Mouse (Mus musculus) CH12.LX (cell line): ENCODE data around the gene Cdc14a. TPM values are rescaled to one million over a fixed set of nuclear protein-coding genes. Genes with fewer than 3 reads are reported as not detected.

Experiments
- DNase-seq: peaks from one replicate; pipeline ENCODE4 v3.0.0-alpha.2; 2013; ENCODE audit errors: extremely low read depth
- H3K27ac ChIP-seq: 2 replicates; pipeline ENCODE4 v1.5.1; 2012; ENCODE audit warnings: low read depth, mild to moderate bottlenecking, control low read depth, moderate library complexity; ENCODE audit not compliant: insufficient read depth
- H3K27me3 ChIP-seq: replicated peaks from 2 replicates; pipeline ENCODE3; 2012; ENCODE audit warnings: inconsistent platforms
- H3K36me3 ChIP-seq, 2 experiments: replicated peaks in 1 of 2; 2 replicates each; pipeline versions ENCODE3 to v1.6.1; 2012; ENCODE audit warnings: inconsistent platforms in 1 of 2, low read length in 1 of 2, mild to moderate bottlenecking in 1 of 2, mixed read lengths in 1 of 2, moderate library complexity in 1 of 2; ENCODE audit not compliant: control insufficient read depth in 1 of 2, insufficient read depth in 1 of 2
- H3K4me1 ChIP-seq, 2 experiments: 2 replicates each; pipeline ENCODE4 v1.6.1; 2012; ENCODE audit warnings: inconsistent platforms in 1 of 2, moderate library complexity in 1 of 2; ENCODE audit not compliant: insufficient read depth in 2 of 2, control insufficient read depth in 1 of 2
- H3K4me2 ChIP-seq: 2 replicates; pipeline ENCODE4 v1.6.1; 2012; ENCODE audit warnings: low read depth, mild to moderate bottlenecking, control low read depth; ENCODE audit not compliant: poor library complexity, insufficient read depth, severe bottlenecking
- H3K4me3 ChIP-seq, 3 experiments: fragments of 150-350 bp in 1 of 3; sonication (generic) in 1 of 3; replicated peaks in 1 of 3; 2 replicates each; pipeline versions ENCODE3 to v1.5.1; 2011 to 2012; ENCODE audit warnings: low read depth in 2 of 3, low read length in 2 of 3, mild to moderate bottlenecking in 2 of 3, moderate library complexity in 2 of 3, control low read depth in 1 of 3, improper control_type of control experiment in 1 of 3, inconsistent platforms in 1 of 3, mixed read lengths in 1 of 3; ENCODE audit not compliant: poor library complexity in 1 of 3
- H3K79me2 ChIP-seq: replicated peaks from 2 replicates; pipeline ENCODE4 v1.6.1; 2012; ENCODE audit warnings: mild to moderate bottlenecking, moderate library complexity; ENCODE audit not compliant: control insufficient read depth, poor library complexity, insufficient read depth, severe bottlenecking; ENCODE audit errors: extremely low read depth
- H3K9ac ChIP-seq: 2 replicates; pipeline ENCODE4 v1.6.1; 2012; ENCODE audit warnings: low read depth, mild to moderate bottlenecking, control low read depth, moderate library complexity; ENCODE audit not compliant: insufficient read depth
- H3K9me3 ChIP-seq: replicated peaks from 2 replicates; pipeline ENCODE3; 2012; ENCODE audit warnings: low read length, inconsistent platforms, mixed read lengths
- BHLHE40 ChIP-seq: IDR thresholded peaks from 2 replicates; pipeline ENCODE4 v1.6.1; 2011; ENCODE audit warnings: mild to moderate bottlenecking, low read depth, low read length, improper control_type of control experiment
- CHD1 ChIP-seq: IDR thresholded peaks from 2 replicates; pipeline ENCODE4 v1.6.1; 2012; ENCODE audit warnings: low read depth, low read length, improper control_type of control experiment, inconsistent platforms
- HCFC1 ChIP-seq: IDR thresholded peaks from 2 replicates; pipeline ENCODE4 v1.6.1; 2012; ENCODE audit warnings: low read depth, mild to moderate bottlenecking, inconsistent platforms, low read length, improper control_type of control experiment
- IRF4 ChIP-seq: IDR thresholded peaks from 2 replicates; pipeline ENCODE4 v1.6.1; 2014; ENCODE audit warnings: low read depth, mild to moderate bottlenecking, inconsistent platforms, low read length, improper control_type of control experiment
- JUN ChIP-seq: IDR thresholded peaks from 2 replicates; pipeline ENCODE4 v1.6.1; 2011; ENCODE audit warnings: low read depth, mild to moderate bottlenecking, low read length, improper control_type of control experiment, moderate library complexity; ENCODE audit not compliant: insufficient read depth
- MAFK ChIP-seq: IDR thresholded peaks from 2 replicates; pipeline ENCODE4 v1.6.1; 2011; ENCODE audit warnings: low read length, improper control_type of control experiment; ENCODE audit not compliant: insufficient replicate concordance
- MAX ChIP-seq: IDR thresholded peaks from 2 replicates; pipeline ENCODE4 v1.6.1; 2011; ENCODE audit warnings: low read length, improper control_type of control experiment
- MEF2A ChIP-seq: IDR thresholded peaks from 2 replicates; pipeline ENCODE4 v1.6.1; 2014; ENCODE audit warnings: low read depth, mild to moderate bottlenecking, inconsistent platforms, low read length, improper control_type of control experiment, borderline replicate concordance
- MXI1 ChIP-seq: IDR thresholded peaks from 2 replicates; pipeline ENCODE4 v1.6.1; 2011; ENCODE audit warnings: mild to moderate bottlenecking, low read depth, low read length, improper control_type of control experiment
- MYC ChIP-seq: IDR thresholded peaks from 2 replicates; pipeline ENCODE4 v1.6.1; 2011; ENCODE audit warnings: low read depth, mild to moderate bottlenecking, improper control_type of control experiment, low read length
- PAX5 ChIP-seq: IDR thresholded peaks from 2 replicates; pipeline ENCODE4 v1.6.1; 2012; ENCODE audit warnings: low read length, inconsistent platforms, mixed read lengths
- POLR2AphosphoS2 ChIP-seq: IDR thresholded peaks from 2 replicates; pipeline ENCODE4 v1.6.1; 2011; ENCODE audit warnings: low read depth, low read length, improper control_type of control experiment
- USF2 ChIP-seq: conservative IDR thresholded peaks from 2 replicates; pipeline ENCODE4 v1.6.1; 2011; ENCODE audit warnings: low read depth, low read length, improper control_type of control experiment
- ZMIZ1 ChIP-seq: IDR thresholded peaks from 2 replicates; pipeline ENCODE4 v1.6.1; 2012; ENCODE audit warnings: low read depth, mild to moderate bottlenecking, inconsistent platforms, low read length, improper control_type of control experiment
- ZNF384 ChIP-seq: IDR thresholded peaks from 2 replicates; pipeline ENCODE4 v1.6.1; 2012; ENCODE audit warnings: low read depth, low read length, improper control_type of control experiment, inconsistent platforms
- dilution Hi-C: fragments of 300-500 bp; cut with MboI; formaldehyde crosslinking; loops from 2 replicates; pipeline ENCODE4 v1.14.3; 2020; ENCODE audit warnings: low sequenced_read_pairs; ENCODE audit not compliant: extremely low pct_unique_long_range_greater_than_20kb, extremely low pct_ligation_motif_present
- in situ Hi-C: fragments of 300-500 bp; cut with MboI; formaldehyde crosslinking; loops from 3 replicates; pipeline ENCODE4 v1.14.3; 2019; ENCODE audit warnings: low sequenced_read_pairs, low pct_ligation_motif_present, low pct_unique_long_range_greater_than_20kb, mixed read lengths
- polyA plus RNA-seq: library from polyadenylated mRNA; unstranded; fragments of >175 nt; gene quantifications from 2 replicates; pipeline ENCODE4 v1.2.1, GENCODE M21; 2012; ENCODE audit warnings: low read depth; ENCODE audit not compliant: insufficient read length
- total RNA-seq, 2 experiments: library from RNA; depleted of rRNA; stranded (reverse); fragments of 300-350 nt in 1 of 2; fragments of >200 nt in 1 of 2; gene quantifications; 2 replicates each; pipeline ENCODE4 v1.2.3; 2012 to 2014

The Cdc14a gene
- total and polyA plus RNA-seq, 3 experiments = 9.4 to 12.1 (median 9.8) TPM

- dilution Hi-C loops (no loop called here), in situ Hi-C loops (no loop called here)
- TF ChIP-seq CHD1 = no peak
- no peak for TF ChIP-seq POLR2AphosphoS2
- TF ChIP-seq BHLHE40 = no peak
- TF ChIP-seq JUN = no peak
- no peak for TF ChIP-seq MAFK
- no peak for TF ChIP-seq ZMIZ1
- no peak for TF ChIP-seq MYC
- no peak for TF ChIP-seq MAX
- TF ChIP-seq PAX5 = no peak
- TF ChIP-seq MXI1 = no peak
- no peak for TF ChIP-seq HCFC1
- TF ChIP-seq IRF4 = no peak
- no peak overlapping the region for H3K27ac ChIP-seq
- H3K4me1 ChIP-seq = peaks cover 14 to 29% of the 10 kb centered on the region in 2 experiments
- DNase-seq = no peak
- H3K4me2 ChIP-seq = no peak overlapping the region
- H3K9me3 ChIP-seq = no peaks in the 10 kb centered on the region
- H3K27me3 ChIP-seq = no peaks in the 10 kb centered on the region
- no peak overlapping the region for H3K9ac ChIP-seq
- no peaks in the 10 kb centered on the region; the same call in 1 of the 2 replicates for H3K79me2 ChIP-seq
- H3K4me3 ChIP-seq = no peak overlapping the region
- no peaks in the 10 kb centered on the region for H3K36me3 ChIP-seq
Measured at GRCm38 (mm10) chr3:116444327-116444726, 20.5 kb upstream of the Cdc14a start.

DNA sequence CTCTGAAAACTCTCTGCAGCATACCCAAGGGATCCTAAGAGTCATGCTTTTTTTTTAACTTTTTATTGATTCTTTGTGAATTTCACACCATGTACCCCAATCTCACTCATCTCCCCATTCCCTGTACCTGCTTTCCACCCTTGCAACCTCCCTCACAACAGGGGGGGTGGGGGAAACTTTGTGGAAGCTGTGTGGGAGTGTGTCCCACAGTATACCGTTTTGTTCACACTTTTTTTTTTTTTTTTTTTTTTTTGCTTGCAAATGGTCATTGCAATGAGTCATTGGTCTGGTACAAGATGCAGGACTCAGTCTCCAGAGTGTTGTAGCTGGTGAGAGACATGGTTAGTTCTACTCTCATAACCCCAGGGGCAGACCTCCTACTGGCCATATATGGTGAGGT lies 19.0 kb upstream of the Cdc14a start:
- H3K36me3 ChIP-seq = no peaks in the 10 kb centered on the region
- no peak overlapping the region for H3K9ac ChIP-seq
- no peak for DNase-seq
- no peaks in the 10 kb centered on the region for H3K9me3 ChIP-seq
- peak overlapping the region in 1 of 3 experiments; percentile 19 for H3K4me3 ChIP-seq
- H3K79me2 ChIP-seq = no peaks in the 10 kb centered on the region; the same call in 1 of the 2 replicates
- peak overlapping the region; percentile 39; the same call in 1 of the 2 replicates for H3K4me2 ChIP-seq
- peak overlapping the region; percentile 9; the same call in 1 of the 2 replicates for H3K27ac ChIP-seq
- H3K4me1 ChIP-seq = peaks cover 14 to 29% of the 10 kb centered on the region in 2 experiments
- TF ChIP-seq ZNF384 (peak; percentile 91), USF2 (no peak), MEF2A (no peak), BHLHE40 (no peak)
- TF ChIP-seq, all 38 proteins: peak for 1
- dilution Hi-C loops (no loop called here), in situ Hi-C loops (no loop called here)
- H3K27me3 ChIP-seq = no peaks in the 10 kb centered on the region
